Mouse (Mus musculus): ENCODE results near the gene Acad12. TPM values are rescaled to one million over a fixed set of nuclear protein-coding genes. Genes with fewer than 3 reads are reported as not detected.
"Not testable (repeated sequence)": the region's sequence is repeated elsewhere in the genome, so short reads cannot be mapped to it uniquely, and the experiment has no call there.

Acad12 gene
- total RNA-seq (2021): 10 to 100 TPM; 21.3 to 22.4 TPM
- long read RNA-seq, experiment 1, partial matches to known transcripts: 3 of 59 reads
- long read RNA-seq, experiment 1, other reads (novel, unspliced or antisense): 53 of 59 reads
- long read RNA-seq, experiment 2, partial matches to known transcripts: 8 of 54 reads
- long read RNA-seq, experiment 2, other reads (novel, unspliced or antisense): 44 of 54 reads

GRCm38 (mm10) chr5:121618592-121619513 is at the start of gene Acad12:
Gene Acad12, minus strand, starts transcription at chr5:121618938.
- intact Hi-C loops (cut with DNase I): no loop called here
- DNase-seq: peak; percentile 79 to 84

GRCm38 (mm10) chr5:121668411-121668810 is 49.7 kb upstream of the Acad12 start:
- no peak for DNase-seq
- intact Hi-C loops (cut with DNase I): no loop called here

GRCm38 (mm10) chr5:121667067-121667466 is 48.3 kb upstream of the Acad12 start:
- DNase-seq: no peak
- intact Hi-C loops (cut with DNase I): no loop called here

GRCm38 (mm10) chr5:121664971-121665370 is 46.2 kb upstream of the Acad12 start:
- intact Hi-C loops (cut with DNase I): no loop called here
- DNase-seq: no peak

- intact Hi-C loops (cut with DNase I): no loop called here
- DNase-seq: no peak
Measured at GRCm38 (mm10) chr5:121664078-121664477, 45.3 kb upstream of the Acad12 start.

- intact Hi-C loops (cut with DNase I): no loop called here
- no peak for DNase-seq
Measured at GRCm38 (mm10) chr5:121663456-121663855, 44.7 kb upstream of the Acad12 start.

GRCm38 (mm10) chr5:121661494-121661893 is 42.8 kb upstream of the Acad12 start:
- no peak for DNase-seq
- intact Hi-C loops (cut with DNase I): no loop called here

GRCm38 (mm10) chr5:121660897-121661254 is 42.1 kb upstream of the Acad12 start:
- peak in 1 of 2 experiments; percentile 18 for DNase-seq
- intact Hi-C loops (cut with DNase I): no loop called here

- intact Hi-C loops (cut with DNase I): no loop called here
- DNase-seq: peak; percentile 93 to 94
Measured at GRCm38 (mm10) chr5:121660059-121660896, 41.5 kb upstream of the Acad12 start, which contains the start of the genes Acad10 and Brap. Gene Acad10, minus strand, starts transcription at chr5:121660514. Gene Brap, plus strand, starts transcription at chr5:121660563.

- intact Hi-C loops (cut with DNase I); DNase-seq: not testable (repeated sequence)
Measured at GRCm38 (mm10) chr5:121657656-121658055, 38.9 kb upstream of the Acad12 start.

- DNase-seq: not testable (repeated sequence)
Measured at GRCm38 (mm10) chr5:121656866-121657265, 38.1 kb upstream of the Acad12 start.

GRCm38 (mm10) chr5:121654526-121654925 is 35.8 kb upstream of the Acad12 start:
- intact Hi-C loops (cut with DNase I): no loop called here
- no peak for DNase-seq

More at GRCm38 (mm10) chr5:121656866-121657265, 38.1 kb upstream of the Acad12 start:
- intact Hi-C loops (cut with DNase I): not testable (repeated sequence)

- DNase-seq: no peak
- intact Hi-C loops (cut with DNase I): no loop called here
Measured at GRCm38 (mm10) chr5:121649134-121649533, 30.4 kb upstream of the Acad12 start.

GRCm38 (mm10) chr5:121639601-121640000 is 20.9 kb upstream of the Acad12 start:
- intact Hi-C loops (cut with DNase I): no loop called here
- no peak for DNase-seq

- intact Hi-C loops (cut with DNase I): no loop called here
- no peak for DNase-seq
Measured at GRCm38 (mm10) chr5:121637296-121637695, 18.6 kb upstream of the Acad12 start.

- DNase-seq: no peak
- intact Hi-C loops (cut with DNase I): no loop called here
Measured at GRCm38 (mm10) chr5:121634668-121635067, 15.9 kb upstream of the Acad12 start.

GRCm38 (mm10) chr5:121632804-121633203 is 14.1 kb upstream of the Acad12 start:
- DNase-seq: no peak
- intact Hi-C loops (cut with DNase I): no loop called here

GRCm38 (mm10) chr5:121631106-121631647 is 12.4 kb upstream of the Acad12 start:
- DNase-seq; intact Hi-C loops (cut with DNase I): not testable (repeated sequence)

GRCm38 (mm10) chr5:121627871-121628270 is 9.1 kb upstream of the Acad12 start:
- intact Hi-C loops (cut with DNase I): no loop called here
- peak; percentile 68 to 70 for DNase-seq

GRCm38 (mm10) chr5:121623241-121623640 is 4.5 kb upstream of the Acad12 start:
- intact Hi-C loops (cut with DNase I): no loop called here
- DNase-seq: no peak

All from gastrocnemius, postnatal 36 days (tissue).